Mouse (Mus musculus) thymus, postnatal 14 days (tissue): Measurements from ENCODE around the gene Tvp23b.
A peak's percentile ranks its signal among the peaks of the same experiment; 100 is the strongest.

ENCODE experiments used
- DNase-seq: peaks from one replicate; pipeline ENCODE4 v3.0.0; 2021

The Tvp23b gene

DNA sequence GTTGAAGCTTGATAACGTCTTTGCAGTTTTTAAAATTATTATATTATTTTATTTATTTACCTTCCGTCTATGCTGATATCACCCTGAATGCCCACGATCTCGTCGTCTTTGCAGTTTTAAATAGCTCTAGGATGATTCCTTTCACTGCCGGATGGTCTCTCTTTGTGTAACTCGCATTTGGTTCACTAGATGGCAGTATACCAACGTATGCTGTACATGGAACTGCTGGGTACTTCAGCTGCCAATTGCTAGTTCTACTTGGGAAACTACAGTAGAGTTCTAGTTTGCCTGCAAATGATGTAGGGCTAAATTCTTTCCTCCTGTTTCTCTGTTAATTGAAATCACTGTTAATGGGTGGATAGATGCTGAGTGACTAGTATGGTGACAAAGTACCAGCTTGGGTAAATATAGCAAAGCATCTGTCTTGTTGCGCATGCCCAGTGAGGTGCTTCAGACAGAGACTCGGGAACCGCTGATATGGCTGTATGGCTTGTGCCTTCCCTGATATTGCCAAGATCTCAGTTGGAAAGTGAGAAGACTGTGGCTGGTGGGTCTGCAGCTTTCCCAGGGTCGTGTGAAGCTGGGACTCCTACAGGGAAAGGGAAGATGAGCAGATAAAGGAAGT lies 22.6 kb downstream of the Tvp23b start:
- peak; percentile 64 for DNase-seq

DNA sequence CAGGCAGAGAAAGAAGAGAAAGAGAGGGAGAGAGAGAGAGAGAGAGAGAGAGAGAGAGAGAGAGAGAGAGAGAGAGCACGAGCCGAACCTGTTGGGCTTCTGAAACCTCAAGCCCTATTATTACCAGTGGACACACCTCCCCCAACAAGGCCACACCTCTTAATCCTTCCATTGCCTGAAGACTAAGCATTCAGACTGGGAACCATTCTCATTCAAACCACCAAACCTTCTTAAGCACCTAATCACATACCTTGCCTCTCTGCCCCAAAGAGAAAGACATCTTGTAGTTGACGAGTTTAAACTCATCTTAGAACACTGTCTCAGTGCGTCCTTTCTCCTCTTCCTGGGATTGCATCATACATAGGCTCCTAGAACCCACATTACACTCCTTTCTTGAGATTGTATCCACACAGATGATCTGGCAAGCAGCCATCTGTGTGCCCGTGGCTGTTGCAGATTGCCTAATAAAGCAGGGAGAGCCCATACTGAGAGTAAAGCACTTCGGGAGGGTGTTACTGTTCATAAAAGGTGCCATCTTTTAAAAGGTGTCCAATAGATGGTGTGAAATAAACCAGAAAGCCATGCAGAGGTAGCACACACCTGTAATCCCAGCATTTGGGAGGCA lies 24.7 kb downstream of the Tvp23b start:
- no peak for DNase-seq

DNA sequence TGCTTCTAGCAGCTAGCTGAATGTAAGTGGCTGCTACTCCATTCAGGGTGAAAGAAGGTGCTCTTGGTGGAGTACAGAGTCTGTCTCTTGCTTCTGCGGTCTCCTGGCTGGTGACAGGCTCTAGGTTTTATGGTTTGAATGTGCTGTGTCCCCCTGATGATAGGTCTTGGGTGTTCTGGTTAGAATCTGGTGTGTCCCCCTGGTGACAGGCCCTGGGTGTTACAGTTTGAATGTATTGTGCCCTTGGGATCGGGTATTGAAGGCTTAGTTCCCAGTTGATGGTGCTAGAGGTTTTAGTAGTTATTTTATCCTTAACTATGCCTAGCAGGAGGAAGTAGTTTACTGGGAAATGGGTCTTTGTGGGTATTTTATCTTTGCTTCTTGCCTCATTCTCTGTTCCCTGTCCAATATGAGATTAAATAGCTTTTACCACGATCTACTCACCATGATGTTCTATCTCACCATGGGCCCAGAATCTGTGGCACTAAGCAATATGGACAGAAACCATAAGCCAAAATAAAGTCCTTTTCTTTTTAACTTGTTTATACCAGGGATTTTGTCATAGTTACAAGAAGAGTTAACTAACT lies 30.6 kb downstream of the Tvp23b start:
- peak; percentile 44 for DNase-seq

- no peak for DNase-seq
Measured at GRCm38 (mm10) chr11:62911362-62911761, 32.1 kb downstream of the Tvp23b start.

- no peak for DNase-seq
Measured at GRCm38 (mm10) chr11:62913141-62913540, 33.9 kb downstream of the Tvp23b start.

GRCm38 (mm10) chr11:62914532-62914931 lies 35.3 kb downstream of the Tvp23b start:
- DNase-seq, result peak; percentile 51

DNA sequence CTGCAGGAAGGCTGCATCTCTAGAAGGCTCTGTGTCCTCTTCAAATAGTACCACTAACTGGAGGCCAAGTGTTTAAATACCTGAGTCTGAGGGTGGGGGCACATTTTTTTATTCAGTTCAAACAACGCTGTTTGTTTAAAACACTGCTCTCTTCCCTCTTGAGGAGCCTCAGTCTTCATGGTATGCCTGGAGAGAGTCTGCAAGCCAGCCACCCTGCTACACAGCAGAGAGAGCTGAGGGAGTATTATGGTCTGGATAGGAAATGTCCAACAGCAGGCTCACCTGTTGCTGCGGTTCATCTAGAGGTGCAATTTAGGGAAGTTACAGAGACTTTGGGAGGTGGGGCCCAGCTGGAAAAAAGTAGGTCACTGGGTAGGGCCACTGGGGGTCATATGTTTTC lies 36.2 kb downstream of the Tvp23b start:
- no peak for DNase-seq

GRCm38 (mm10) chr11:62916765-62917164 lies 37.5 kb downstream of the Tvp23b start:
- DNase-seq, result no peak

- no peak for DNase-seq
Measured at GRCm38 (mm10) chr11:62919946-62920742, 40.9 kb downstream of the Tvp23b start.

DNA sequence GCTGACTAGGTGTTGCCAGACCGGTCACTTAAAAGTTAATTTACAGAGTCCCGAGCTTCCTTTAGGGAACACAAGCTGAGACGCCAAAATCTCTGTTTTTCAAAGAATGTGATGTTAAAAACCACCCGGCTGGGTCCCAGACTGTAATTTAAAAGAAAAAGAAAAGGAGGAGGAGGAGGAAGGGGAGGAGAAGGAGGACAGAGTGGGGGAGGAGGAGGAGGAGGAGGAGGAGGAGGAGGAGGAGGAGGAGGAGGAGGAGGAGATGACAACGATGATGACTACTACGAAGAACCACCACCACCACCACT lies 41.4 kb downstream of the Tvp23b start:
- DNase-seq, result no peak

- DNase-seq, result peak; percentile 59
Measured at GRCm38 (mm10) chr11:62921052-62921977, 42.1 kb downstream of the Tvp23b start.

- DNase-seq, result no peak
Measured at GRCm38 (mm10) chr11:62924091-62924761, 45.0 kb downstream of the Tvp23b start.

DNA sequence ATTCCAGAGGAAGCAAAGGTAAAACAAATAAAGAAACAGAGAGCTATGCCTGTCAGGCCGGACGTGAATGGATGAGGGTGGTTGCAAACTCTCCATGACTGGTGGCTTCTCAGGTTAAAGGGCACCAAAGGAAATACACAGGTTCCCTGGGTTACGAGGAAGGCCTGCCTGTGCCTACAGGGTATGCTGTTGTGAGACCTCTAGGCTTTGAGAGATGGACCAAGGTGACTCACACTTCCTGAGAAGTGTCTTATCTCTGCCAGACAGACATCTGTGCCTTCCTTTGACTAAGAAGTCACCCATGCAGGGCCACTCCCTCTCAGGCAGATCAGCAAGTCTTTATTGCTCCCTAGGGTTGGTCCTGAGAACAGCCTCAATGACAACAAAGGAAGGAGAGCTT lies 50.5 kb downstream of the Tvp23b start:
- DNase-seq, result no peak

DNA sequence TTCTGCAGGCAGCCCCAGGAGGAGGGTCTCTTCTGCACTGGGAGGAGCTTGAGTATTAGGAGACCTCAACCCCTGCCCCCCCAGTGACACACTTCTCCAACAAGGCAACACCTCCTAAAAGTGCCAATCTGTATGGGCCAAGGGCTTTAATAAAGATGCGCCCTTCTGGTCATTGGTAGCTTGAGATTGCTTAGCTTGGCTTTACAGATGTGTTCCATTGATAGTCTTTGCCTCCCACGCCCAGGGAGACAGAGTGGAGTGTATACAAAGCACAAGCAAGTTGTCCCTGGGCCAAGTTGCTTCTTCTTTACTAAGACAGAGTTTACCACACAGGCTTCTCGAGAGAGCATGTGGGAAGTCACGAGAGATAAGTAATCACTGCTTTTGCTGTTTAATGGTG lies 51.3 kb downstream of the Tvp23b start:
- DNase-seq, result no peak

GRCm38 (mm10) chr11:62931141-62931540 lies 51.9 kb downstream of the Tvp23b start:
- DNase-seq, result no peak

GRCm38 (mm10) chr11:62933099-62933498 lies 53.8 kb downstream of the Tvp23b start:
- no peak for DNase-seq

GRCm38 (mm10) chr11:62934795-62935514 lies 55.7 kb downstream of the Tvp23b start:
- no peak for DNase-seq

DNA sequence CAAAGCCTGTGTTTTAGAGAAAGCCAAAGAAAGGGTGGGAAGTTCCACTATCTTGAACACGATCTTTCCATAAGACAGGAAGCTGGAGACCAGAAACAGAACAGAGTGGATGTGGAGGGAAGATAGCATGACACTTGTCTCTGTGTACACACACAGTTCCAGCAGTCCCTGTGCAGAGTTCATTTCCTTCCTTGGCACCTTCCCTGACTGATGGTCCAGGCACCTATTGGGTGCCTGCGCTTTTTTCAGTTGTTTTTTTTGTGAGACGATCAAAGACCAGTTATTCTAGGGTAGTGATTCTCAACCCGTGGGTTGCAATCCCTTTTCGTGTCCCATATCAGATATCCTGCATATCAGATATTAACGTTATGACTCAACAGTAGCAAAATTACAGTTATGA lies 58.7 kb downstream of the Tvp23b start:
- no peak for DNase-seq

GRCm38 (mm10) chr11:62938921-62939320 lies 59.7 kb downstream of the Tvp23b start:
- DNase-seq, result no peak

DNA sequence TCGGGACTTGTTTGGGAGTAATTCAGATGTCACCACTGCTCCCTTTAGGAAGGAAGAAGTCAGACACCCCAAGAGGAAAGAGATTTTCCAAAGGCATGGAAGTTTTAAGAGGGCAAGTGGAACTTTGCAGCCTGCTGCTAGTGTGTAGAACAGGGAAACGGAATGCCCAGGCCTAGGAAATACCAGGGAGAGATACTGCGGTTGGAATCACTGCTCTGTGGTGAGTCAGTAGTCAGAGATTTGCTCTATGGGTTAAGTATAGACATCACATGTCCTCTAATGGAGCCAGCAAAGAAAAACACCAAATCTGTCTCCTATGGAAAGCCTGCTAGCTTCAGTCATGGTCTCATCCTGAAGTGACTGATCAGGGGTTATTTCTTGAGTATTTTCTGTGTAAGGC lies 60.9 kb downstream of the Tvp23b start:
- no peak for DNase-seq

GRCm38 (mm10) chr11:62943538-62943937 lies 64.3 kb downstream of the Tvp23b start:
- DNase-seq, result no peak

- DNase-seq, result no peak
Measured at GRCm38 (mm10) chr11:62945514-62945913, 66.3 kb downstream of the Tvp23b start.
